9 mouse cellular contexts compared by ENCODE assay signal in the genomic region with DNA sequence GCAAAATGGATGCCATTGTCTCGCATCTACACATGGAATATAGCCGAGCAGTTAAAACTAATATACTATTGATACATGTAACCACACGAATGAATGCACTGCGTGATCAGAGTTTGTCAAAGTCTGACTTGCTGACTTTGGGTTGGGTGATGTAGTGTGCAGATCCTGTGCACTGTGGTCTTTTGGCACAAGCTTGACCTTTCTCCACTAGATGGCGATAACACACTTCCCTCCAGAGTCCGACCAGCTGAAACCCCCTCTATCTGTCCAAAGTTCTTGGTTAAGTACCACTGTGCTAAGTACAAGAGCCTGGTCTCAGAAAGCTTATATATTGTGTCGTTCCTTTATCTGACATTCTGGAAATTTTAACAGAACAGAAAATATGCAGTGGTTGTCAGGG.
DNase-seq lines count a peak whose midpoint lies in the region; ATAC-seq and TF ChIP-seq lines count a peak whose summit lies in the region.
"Had no signal": no experiment of that assay in that cellular context is flagged by ENCODE, and none has a peak within 500 bp of the region (broad histone marks: within the 10 kb centered on the region; RNA-seq: fewer than 3 reads in every experiment).

No protein-coding gene starts in this region.

- no peak overlapping the region for H3K4me3 ChIP-seq in cerebellum, adult 2 months (replicated peaks; ENCODE audit: insufficient read depth, low read depth, low read length)
- H3K4me3 ChIP-seq in lung, adult 2 months (replicated peaks; ENCODE audit: extremely low read depth, low read depth, low read length), result no peak overlapping the region
- H3K4me3 ChIP-seq in embryonic facial prominence, embryonic 11.5 days (ENCODE audit: low read depth, low read length), result no peak overlapping the region

- WGBS in cerebellum, adult 2 months, result 32% methylated on average over 7 of the region's 7 CpGs
- WGBS in lung, adult 2 months, result 39% methylated on average over 7 of the region's 7 CpGs
- WGBS in embryonic facial prominence, embryonic 11.5 days, result 41% methylated on average over 7 of the region's 7 CpGs

- no peaks in the 10 kb centered on the region for H3K9me3 ChIP-seq in embryonic facial prominence, embryonic 11.5 days (replicated peaks; ENCODE audit: control insufficient read depth, low read length)

- no peak for TF ChIP-seq POLR2A in cerebellum, adult 2 months (IDR thresholded peaks at IDR 0.05; ENCODE audit: borderline replicate concordance, insufficient read depth, low read length)
- no peak for TF ChIP-seq POLR2A in lung, adult 2 months (IDR thresholded peaks at IDR 0.05; ENCODE audit: borderline replicate concordance, extremely low read depth, low read depth, low read length)

- ATAC-seq in cerebellum, adult (ENCODE audit: insufficient number of reproducible peaks, low FRiP score, low TSS enrichment), result no peak
- ATAC-seq in embryonic facial prominence, embryonic 11.5 days (replicated peaks; ENCODE audit: insufficient number of reproducible peaks, low FRiP score, low TSS enrichment, low read depth), result no peak

- H3K27me3 ChIP-seq in cerebellum, adult 2 months (ENCODE audit: control insufficient read depth, insufficient read depth, low read length), result no peaks in the 10 kb centered on the region; the same call in 1 of the 2 replicates
- H3K27me3 ChIP-seq in embryonic facial prominence, embryonic 11.5 days (ENCODE audit: control insufficient read depth, insufficient read depth, low read length), result no peaks in the 10 kb centered on the region

- no peaks in the 10 kb centered on the region for H3K4me1 ChIP-seq in cerebellum, adult 2 months (ENCODE audit: control insufficient read depth, insufficient read depth, low read length)
- no peaks in the 10 kb centered on the region for H3K4me1 ChIP-seq in lung, adult 2 months (ENCODE audit: control insufficient read depth, insufficient read depth, low read length)
- no peaks in the 10 kb centered on the region for H3K4me1 ChIP-seq in embryonic facial prominence, embryonic 11.5 days (ENCODE audit: control insufficient read depth, insufficient read depth, low read length)

- H3K4me2 ChIP-seq in embryonic facial prominence, embryonic 11.5 days (ENCODE audit: low read depth, low read length), result no peak overlapping the region

- TF ChIP-seq CTCF in cerebellum, adult 2 months (IDR thresholded peaks at IDR 0.05; ENCODE audit: borderline replicate concordance, insufficient read depth, low read depth, low read length), result peak; percentile 46; the same call in 1 of the 2 replicates
- TF ChIP-seq CTCF in lung, adult 2 months (IDR thresholded peaks at IDR 0.05; ENCODE audit: insufficient read depth, low read length), result peak; percentile 31

- no peak overlapping the region for H3K27ac ChIP-seq in cerebellum, adult 2 months (ENCODE audit: insufficient read depth, low read length)
- no peak overlapping the region for H3K27ac ChIP-seq in embryonic facial prominence, embryonic 11.5 days (replicated peaks; ENCODE audit: low read depth, low read length)

- no peaks in the 10 kb centered on the region for H3K36me3 ChIP-seq in embryonic facial prominence, embryonic 11.5 days (replicated peaks; ENCODE audit: control insufficient read depth, insufficient read depth, low read depth, low read length)
- H3K36me3 ChIP-seq: G1E had no signal

- no peak overlapping the region for H3K9ac ChIP-seq in embryonic facial prominence, embryonic 11.5 days (replicated peaks; ENCODE audit: low read length)

- peak in 1 of 2 experiments; percentile 3 for DNase-seq in cerebellum, adult 2 months
- no peak for DNase-seq in lung, adult 2 months
- no peak for DNase-seq in lung, postnatal 25 days (ENCODE audit: low spot score)
- DNase-seq in embryonic facial prominence, embryonic 11.5 days (ENCODE audit: low spot score), result peak; percentile 81
- DNase-seq in lung, postnatal 10 days, result peak; percentile 27
- DNase-seq in frontal cortex, postnatal 25 days (ENCODE audit: low spot score in 2 of 2), result no peak
- no peak for DNase-seq in testis, postnatal 14 days (ENCODE audit: low spot score)

Comparison
In these comparisons a context has a peak if more than half of its experiments do, and no peak if none do; other contexts are left out.
1. DNase-seq: peak in embryonic facial prominence, embryonic 11.5 days (single experiment) and lung, postnatal 10 days (single experiment); none in lung, adult 2 months (single experiment), lung, postnatal 25 days (single experiment), frontal cortex, postnatal 25 days (0 of 2) and testis, postnatal 14 days (single experiment).